Mouse (Mus musculus) embryonic facial prominence, embryonic 11.5 days (tissue): ENCODE data around the gene Lrrk1. TPM values are rescaled to one million over a fixed set of nuclear protein-coding genes. Genes with fewer than 3 reads are reported as not detected.

ENCODE experiments used
- ATAC-seq: fragments of 200-750 bp; cut with Nextera tagmentation; replicated peaks from 2 replicates; pipeline ENCODE4 v1.8.0; 2017; ENCODE audit warnings: low read depth; ENCODE audit not compliant: insufficient number of reproducible peaks, low FRiP score, low TSS enrichment
- DNase-seq: peaks from one replicate; pipeline ENCODE4 v3.0.0-alpha.2; 2015; ENCODE audit warnings: low spot score
- H3K27ac ChIP-seq: fragments of 300-500 bp; sonication (generic); replicated peaks from 2 replicates; pipeline ENCODE4 v1.5.1; 2014; ENCODE audit warnings: mild to moderate bottlenecking, low read depth, low read length, control low read depth
- H3K27me3 ChIP-seq: fragments of 300-500 bp; sonication (generic); 2 replicates; pipeline ENCODE4 v1.6.1; 2014; ENCODE audit warnings: mild to moderate bottlenecking, low read length, moderate library complexity, mixed read lengths; ENCODE audit not compliant: control insufficient read depth, insufficient read depth
- H3K36me3 ChIP-seq: fragments of 300-500 bp; sonication (generic); replicated peaks from 2 replicates; pipeline ENCODE4 v1.6.1; 2014; ENCODE audit warnings: low read depth, mild to moderate bottlenecking, low read length, moderate library complexity, mixed read lengths; ENCODE audit not compliant: control insufficient read depth, insufficient read depth
- H3K4me1 ChIP-seq: fragments of 300-500 bp; sonication (generic); 2 replicates; pipeline ENCODE4 v1.6.1; 2014; ENCODE audit warnings: low read length, mixed read lengths; ENCODE audit not compliant: control insufficient read depth, insufficient read depth
- H3K4me2 ChIP-seq: fragments of 300-500 bp; sonication (generic); 2 replicates; pipeline ENCODE4 v1.6.1; 2014; ENCODE audit warnings: low read depth, mild to moderate bottlenecking, control low read depth, low read length, moderate library complexity
- H3K4me3 ChIP-seq: fragments of 300-500 bp; sonication (generic); 2 replicates; pipeline ENCODE4 v1.5.1; 2014; ENCODE audit warnings: low read depth, low read length, control low read depth
- H3K9ac ChIP-seq: fragments of 300-500 bp; sonication (generic); replicated peaks from 2 replicates; pipeline ENCODE4 v1.6.1; 2014; ENCODE audit warnings: mild to moderate bottlenecking, control low read depth, low read length
- H3K9me3 ChIP-seq: fragments of 300-500 bp; sonication (generic); replicated peaks from 2 replicates; pipeline ENCODE4 v1.6.1; 2016; ENCODE audit warnings: mild to moderate bottlenecking, low read length, inconsistent platforms, mixed read lengths; ENCODE audit not compliant: control insufficient read depth
- WGBS: fragments of 180-500 bp; shearing (Covaris S2); extraction: QIAGEN DNeasy Blood & Tissue Kit; methylation state at CpG from one replicate; pipeline ENCODE4 v1.1.7; 2014; 5-methylcytosine and 5-hydroxymethylcytosine counted together
- polyA plus RNA-seq: library from polyadenylated mRNA; unstranded; fragments of >200 nt; fragmentation: Nextera tagmentation; extraction: Ambion mirVana; gene quantifications from 2 replicates; pipeline ENCODE4 v1.2.1, GENCODE M21; 2014

The Lrrk1 gene
- polyA plus RNA-seq, 1 experiment from 2014 or later: 3.1 TPM

GRCm38 (mm10) chr7:66187581-66188231, 200.4 kb downstream of the Lrrk1 start:
- no peaks in the 10 kb centered on the region for H3K9me3 ChIP-seq
- no peak overlapping the region for H3K27ac ChIP-seq
- DNase-seq (no peak), ATAC-seq (no peak)
- H3K9ac ChIP-seq: no peak overlapping the region
- no peaks in the 10 kb centered on the region for H3K27me3 ChIP-seq
- H3K4me3 ChIP-seq: no peak overlapping the region
- no peaks in the 10 kb centered on the region for H3K4me1 ChIP-seq
- H3K36me3 ChIP-seq: no peaks in the 10 kb centered on the region
- H3K4me2 ChIP-seq: no peak overlapping the region
- WGBS: 87% methylated on average over 4 of the region's 4 CpGs

DNA sequence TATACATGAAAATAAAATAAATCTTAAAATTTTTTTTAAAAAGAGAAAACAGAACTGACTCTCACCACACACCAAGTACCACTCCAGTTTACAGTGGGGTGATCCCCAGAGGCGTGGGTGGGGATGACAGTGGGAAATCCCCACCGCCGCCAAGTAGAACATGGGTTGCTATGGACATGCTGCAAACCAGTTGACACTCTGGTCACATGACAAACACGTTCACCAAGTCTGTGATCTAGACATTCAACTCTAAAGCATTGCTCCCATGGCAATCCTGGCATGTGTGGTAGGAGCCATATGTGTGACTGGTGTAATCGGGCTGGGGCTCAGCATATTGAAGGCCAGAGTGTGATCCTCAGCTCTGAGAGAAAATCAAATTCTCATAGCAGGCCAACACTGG, 202.8 kb downstream of the Lrrk1 start:
- no peaks in the 10 kb centered on the region for H3K36me3 ChIP-seq
- ATAC-seq (no peak), DNase-seq (no peak)
- 91% methylated on average over 5 of the region's 5 CpGs for WGBS
- no peaks in the 10 kb centered on the region for H3K4me1 ChIP-seq
- no peaks in the 10 kb centered on the region for H3K9me3 ChIP-seq
- H3K27ac ChIP-seq: no peak overlapping the region
- no peak overlapping the region for H3K9ac ChIP-seq
- no peak overlapping the region for H3K4me3 ChIP-seq
- no peak overlapping the region for H3K4me2 ChIP-seq
- no peaks in the 10 kb centered on the region for H3K27me3 ChIP-seq

- Histone ChIP-seq H3K27ac (no peak overlapping the region), H3K27me3 (no peaks in the 10 kb centered on the region), H3K4me3 (no peak overlapping the region), H3K9ac (no peak overlapping the region), H3K9me3 (no peaks in the 10 kb centered on the region), H3K4me1 (no peaks in the 10 kb centered on the region), H3K36me3 (no peaks in the 10 kb centered on the region), H3K4me2 (no peak overlapping the region)
- no peak for DNase-seq
- ATAC-seq: no peak
- 83% methylated on average over 4 of the region's 4 CpGs for WGBS
Observed at GRCm38 (mm10) chr7:66184026-66184425, 204.1 kb downstream of the Lrrk1 start.

DNA sequence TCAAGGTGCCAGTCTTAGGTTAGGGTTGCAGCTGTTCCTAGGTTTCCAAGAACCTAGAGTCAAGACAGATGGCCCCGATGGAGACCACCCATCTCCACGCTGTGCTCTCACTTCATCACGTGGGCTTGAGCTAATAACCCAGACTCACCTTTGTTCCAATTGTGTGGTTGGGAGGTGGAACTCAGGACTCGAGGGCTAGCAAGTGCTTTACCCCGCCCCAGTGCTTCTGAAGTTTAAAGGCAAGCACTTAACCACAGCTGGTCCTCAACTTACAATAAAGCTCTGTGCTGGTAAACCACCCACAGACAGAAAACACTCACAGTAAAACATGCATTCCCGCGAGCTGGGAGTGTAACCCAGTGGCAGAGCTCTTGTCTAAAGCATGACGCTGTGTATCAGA, 204.7 kb downstream of the Lrrk1 start:
- 78% methylated on average over 8 of the region's 8 CpGs for WGBS
- Histone ChIP-seq H3K4me2 (no peak overlapping the region), H3K9ac (no peak overlapping the region), H3K4me3 (no peak overlapping the region), H3K27me3 (no peaks in the 10 kb centered on the region), H3K36me3 (no peaks in the 10 kb centered on the region), H3K27ac (no peak overlapping the region), H3K9me3 (no peaks in the 10 kb centered on the region), H3K4me1 (no peaks in the 10 kb centered on the region)
- ATAC-seq (no peak), DNase-seq (no peak)

DNA sequence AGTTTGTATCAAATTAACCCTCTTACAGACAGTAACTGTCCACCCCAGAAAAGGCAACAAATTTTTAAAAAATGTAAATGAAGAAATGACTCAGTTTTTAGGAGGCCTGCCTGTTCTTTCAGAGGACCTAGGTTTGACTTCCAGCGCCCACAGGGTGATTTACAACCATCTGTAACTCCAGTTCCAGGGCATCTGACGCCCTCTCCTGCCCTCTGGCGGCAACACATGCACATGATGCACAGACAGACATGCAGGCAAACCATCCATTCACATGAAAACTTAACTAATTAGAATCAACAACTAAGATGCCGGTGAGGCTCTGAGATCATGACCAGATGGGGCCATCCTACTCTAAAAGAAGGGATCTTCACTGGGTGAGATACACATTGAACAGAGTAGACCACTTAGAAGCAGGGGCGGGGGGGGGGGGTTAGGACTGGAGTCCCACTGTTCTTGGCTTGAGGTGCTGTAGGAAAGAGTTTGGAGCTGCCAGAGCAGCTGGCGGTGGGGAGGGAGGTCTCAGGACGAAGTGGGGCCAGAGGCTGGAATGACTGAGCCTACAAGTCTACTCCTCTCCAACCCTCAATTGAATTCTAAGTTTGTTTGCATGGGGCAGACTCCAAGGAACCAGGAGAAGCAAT, 206.0 kb downstream of the Lrrk1 start:
- H3K36me3 ChIP-seq: no peaks in the 10 kb centered on the region
- H3K4me3 ChIP-seq: no peak overlapping the region
- no peaks in the 10 kb centered on the region for H3K27me3 ChIP-seq
- H3K27ac ChIP-seq: no peak overlapping the region
- DNase-seq (no peak), ATAC-seq (no peak)
- H3K9me3 ChIP-seq: no peaks in the 10 kb centered on the region
- H3K4me2 ChIP-seq: no peak overlapping the region
- no peaks in the 10 kb centered on the region for H3K4me1 ChIP-seq
- H3K9ac ChIP-seq: no peak overlapping the region
- 86% methylated on average over 7 of the region's 7 CpGs for WGBS

- H3K27ac ChIP-seq: no peak overlapping the region
- DNase-seq (no peak), ATAC-seq (no peak)
- no peak overlapping the region for H3K4me3 ChIP-seq
- no peak overlapping the region for H3K9ac ChIP-seq
- no peaks in the 10 kb centered on the region for H3K9me3 ChIP-seq
- no peaks in the 10 kb centered on the region for H3K4me1 ChIP-seq
- H3K4me2 ChIP-seq: no peak overlapping the region
- H3K27me3 ChIP-seq: no peaks in the 10 kb centered on the region
- WGBS: 87% methylated on average over 10 of the region's 10 CpGs
- no peaks in the 10 kb centered on the region for H3K36me3 ChIP-seq
Observed at GRCm38 (mm10) chr7:66180711-66181365, 207.3 kb downstream of the Lrrk1 start.

GRCm38 (mm10) chr7:66180260-66180659, 207.9 kb downstream of the Lrrk1 start:
- no peak for DNase-seq
- no peak overlapping the region for H3K4me2 ChIP-seq
- H3K27me3 ChIP-seq: no peaks in the 10 kb centered on the region
- no peak for ATAC-seq
- no peaks in the 10 kb centered on the region for H3K4me1 ChIP-seq
- H3K9me3 ChIP-seq: no peaks in the 10 kb centered on the region
- WGBS: 85% methylated on average over 3 of the region's 3 CpGs
- no peak overlapping the region for H3K27ac ChIP-seq
- H3K36me3 ChIP-seq: no peaks in the 10 kb centered on the region
- H3K9ac ChIP-seq: no peak overlapping the region
- H3K4me3 ChIP-seq: no peak overlapping the region

DNA sequence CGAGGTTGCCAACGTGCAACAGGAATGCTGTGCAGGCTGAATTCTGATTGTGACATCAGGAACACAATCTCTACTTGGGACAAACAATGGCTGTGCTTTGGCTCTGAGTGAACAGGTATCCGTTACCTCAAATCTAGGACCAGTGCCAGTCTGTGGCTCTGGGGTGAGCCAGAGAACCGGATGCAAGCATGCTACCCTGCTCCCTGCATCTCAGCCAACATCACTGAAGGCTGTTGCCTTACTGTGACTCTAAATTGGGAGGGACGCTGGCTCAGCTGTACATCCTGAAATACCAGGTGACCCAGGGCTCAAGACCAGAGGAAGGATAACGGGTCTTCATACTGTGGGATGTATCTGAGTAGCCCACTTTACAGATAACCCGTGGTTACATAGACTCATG, 208.4 kb downstream of the Lrrk1 start:
- no peaks in the 10 kb centered on the region for H3K9me3 ChIP-seq
- no peak overlapping the region for H3K4me2 ChIP-seq
- ATAC-seq: no peak
- H3K27me3 ChIP-seq: no peaks in the 10 kb centered on the region
- H3K36me3 ChIP-seq: no peaks in the 10 kb centered on the region
- DNase-seq: no peak
- 91% methylated on average over 7 of the region's 7 CpGs for WGBS
- H3K4me3 ChIP-seq: no peak overlapping the region
- H3K4me1 ChIP-seq: no peaks in the 10 kb centered on the region
- H3K27ac ChIP-seq: no peak overlapping the region
- H3K9ac ChIP-seq: no peak overlapping the region
